Mouse (Mus musculus): ENCODE measurements around the gene Pdcd7. TPM values are rescaled to one million over a fixed set of nuclear protein-coding genes. Genes with fewer than 3 reads are reported as not detected.

Gene Pdcd7
- polyA plus RNA-seq, 1 experiment from 2014 or later, result 5.8 TPM

GRCm38 (mm10) chr9:65382031-65382750, 36.3 kb downstream of the Pdcd7 start:
- WGBS, result 59% methylated on average over 6 of the region's 6 CpGs
- H3K4me1 ChIP-seq (replicated peaks), result peaks cover 16% of the 10 kb centered on the region

GRCm38 (mm10) chr9:65382751-65383097, 36.8 kb downstream of the Pdcd7 start:
- Histone ChIP-seq H3K36me3 (no peaks in the 10 kb centered on the region), H3K9me3 (replicated peaks) (no peaks in the 10 kb centered on the region), H3K4me2 (no peak overlapping the region), H3K4me1 (replicated peaks) (peaks cover 16% of the 10 kb centered on the region), H3K27me3 (no peaks in the 10 kb centered on the region), H3K9ac (no peak overlapping the region), H3K4me3 (no peak overlapping the region), H3K27ac (no peak overlapping the region)
- 47% methylated on average over 3 of the region's 3 CpGs for WGBS
- no peak for ATAC-seq (replicated peaks; ENCODE audit: insufficient number of reproducible peaks, insufficient read depth, low FRiP score, low read depth)

More at GRCm38 (mm10) chr9:65382031-65382750, 36.3 kb downstream of the Pdcd7 start:
- Histone ChIP-seq H3K4me3 (no peak overlapping the region), H3K27ac (no peak overlapping the region), H3K36me3 (no peaks in the 10 kb centered on the region), H3K27me3 (no peaks in the 10 kb centered on the region), H3K9me3 (replicated peaks) (no peaks in the 10 kb centered on the region), H3K4me2 (no peak overlapping the region), H3K9ac (no peak overlapping the region)
- no peak for ATAC-seq (replicated peaks; ENCODE audit: insufficient number of reproducible peaks, insufficient read depth, low FRiP score, low read depth)

- no peaks in the 10 kb centered on the region for H3K9me3 ChIP-seq (replicated peaks)
- H3K4me3 ChIP-seq, result no peak overlapping the region
- H3K4me1 ChIP-seq (replicated peaks), result peaks cover 16% of the 10 kb centered on the region
- no peaks in the 10 kb centered on the region for H3K36me3 ChIP-seq
- H3K27ac ChIP-seq, result no peak overlapping the region
- no peak overlapping the region for H3K9ac ChIP-seq
- no peaks in the 10 kb centered on the region; the same call in 1 of the 2 replicates for H3K27me3 ChIP-seq
- 49% methylated on average over 3 of the region's 3 CpGs for WGBS
- no peak for ATAC-seq (replicated peaks; ENCODE audit: insufficient number of reproducible peaks, insufficient read depth, low FRiP score, low read depth)
- H3K4me2 ChIP-seq, result no peak overlapping the region
Observed at GRCm38 (mm10) chr9:65384276-65384675, 38.4 kb downstream of the Pdcd7 start.

GRCm38 (mm10) chr9:65386373-65387140, 40.7 kb downstream of the Pdcd7 start:
- ATAC-seq (replicated peaks; ENCODE audit: insufficient number of reproducible peaks, insufficient read depth, low FRiP score, low read depth), result 0 out of 2 replicates have a peak, but pooled peaks have one; percentile 49
- H3K9ac ChIP-seq, result no peak overlapping the region
- WGBS, result 39% methylated on average over 8 of the region's 8 CpGs
- H3K27ac ChIP-seq, result no peak overlapping the region
- no peak overlapping the region for H3K4me3 ChIP-seq
- no peaks in the 10 kb centered on the region for H3K36me3 ChIP-seq
- no peaks in the 10 kb centered on the region for H3K9me3 ChIP-seq (replicated peaks)
- H3K4me2 ChIP-seq, result no peak overlapping the region
- H3K4me1 ChIP-seq (replicated peaks), result peaks cover 15% of the 10 kb centered on the region
- H3K27me3 ChIP-seq, result peaks cover 20% of the 10 kb centered on the region

GRCm38 (mm10) chr9:65390752-65391612, 45.1 kb downstream of the Pdcd7 start:
- H3K4me3 ChIP-seq, result peak overlapping the region; percentile 51
- peaks cover 29% of the 10 kb centered on the region for H3K27me3 ChIP-seq
- no peak overlapping the region for H3K27ac ChIP-seq
- peak overlapping the region; percentile 55 for H3K9ac ChIP-seq
- WGBS, result 12% methylated on average over 96 of the region's 96 CpGs
- peaks cover 16% of the 10 kb centered on the region for H3K4me1 ChIP-seq (replicated peaks)
- no peaks in the 10 kb centered on the region for H3K9me3 ChIP-seq (replicated peaks)
- no peaks in the 10 kb centered on the region for H3K36me3 ChIP-seq
- peak; percentile 40 for ATAC-seq (replicated peaks; ENCODE audit: insufficient number of reproducible peaks, insufficient read depth, low FRiP score, low read depth)
- H3K4me2 ChIP-seq, result peak overlapping the region; percentile 74

- ATAC-seq (replicated peaks; ENCODE audit: insufficient number of reproducible peaks, insufficient read depth, low FRiP score, low read depth), result no peak; the same call in 1 of the 2 replicates
- Histone ChIP-seq H3K9me3 (replicated peaks) (no peaks in the 10 kb centered on the region), H3K4me3 (peak within 1 kb of the TSS; percentile 51), H3K27ac (no peak within 1 kb of the TSS), H3K36me3 (no peaks in the 10 kb centered on the region), H3K4me1 (replicated peaks) (peaks cover 16% of the 10 kb centered on the region), H3K27me3 (peaks cover 29% of the 10 kb centered on the region), H3K9ac (peak within 1 kb of the TSS; percentile 55), H3K4me2 (peak within 1 kb of the TSS; percentile 74)
- WGBS, result 16% methylated on average over 8 of the region's 8 CpGs
Observed at GRCm38 (mm10) chr9:65391613-65391964, 45.7 kb downstream of the Pdcd7 start, which contains the start of gene Kbtbd13. Kbtbd13 (minus strand) TSS chr9:65391652.

GRCm38 (mm10) chr9:65392638-65393364, 46.9 kb downstream of the Pdcd7 start:
- Histone ChIP-seq H3K4me3 (no peak overlapping the region), H3K9me3 (replicated peaks) (no peaks in the 10 kb centered on the region), H3K4me1 (replicated peaks) (peaks cover 16% of the 10 kb centered on the region), H3K36me3 (no peaks in the 10 kb centered on the region), H3K9ac (no peak overlapping the region), H3K4me2 (no peak overlapping the region), H3K27me3 (peaks cover 29% of the 10 kb centered on the region), H3K27ac (no peak overlapping the region)
- ATAC-seq (replicated peaks; ENCODE audit: insufficient number of reproducible peaks, insufficient read depth, low FRiP score, low read depth), result no peak
- 28% methylated on average over 6 of the region's 6 CpGs for WGBS

- H3K9me3 ChIP-seq (replicated peaks), result no peaks in the 10 kb centered on the region
- H3K27ac ChIP-seq, result no peak overlapping the region
- 15% methylated on average over 2 of the region's 2 CpGs for WGBS
- H3K36me3 ChIP-seq, result no peaks in the 10 kb centered on the region
- ATAC-seq (replicated peaks; ENCODE audit: insufficient number of reproducible peaks, insufficient read depth, low FRiP score, low read depth), result no peak
- peaks cover 29% of the 10 kb centered on the region for H3K27me3 ChIP-seq
- H3K9ac ChIP-seq, result no peak overlapping the region
- H3K4me1 ChIP-seq (replicated peaks), result peaks cover 24% of the 10 kb centered on the region
- no peak overlapping the region for H3K4me2 ChIP-seq
- no peak overlapping the region for H3K4me3 ChIP-seq
Observed at GRCm38 (mm10) chr9:65393606-65394005, 47.7 kb downstream of the Pdcd7 start.

GRCm38 (mm10) chr9:65394360-65394759, 48.5 kb downstream of the Pdcd7 start:
- Histone ChIP-seq H3K36me3 (no peaks in the 10 kb centered on the region), H3K4me1 (replicated peaks) (peaks cover 27% of the 10 kb centered on the region), H3K9me3 (replicated peaks) (no peaks in the 10 kb centered on the region), H3K27me3 (peaks cover 29% of the 10 kb centered on the region), H3K27ac (no peak overlapping the region), H3K4me3 (no peak overlapping the region), H3K9ac (no peak overlapping the region), H3K4me2 (no peak overlapping the region)
- no peak for ATAC-seq (replicated peaks; ENCODE audit: insufficient number of reproducible peaks, insufficient read depth, low FRiP score, low read depth)
- WGBS, result 57% methylated on average over 2 of the region's 2 CpGs

GRCm38 (mm10) chr9:65398279-65398678, 52.4 kb downstream of the Pdcd7 start, which contains the start of gene Rasl12:
Rasl12 (plus strand) TSS chr9:65398506.
- Histone ChIP-seq H3K36me3 (no peaks in the 10 kb centered on the region), H3K9me3 (replicated peaks) (no peaks in the 10 kb centered on the region), H3K4me1 (replicated peaks) (peaks cover 16% of the 10 kb centered on the region), H3K9ac (peak within 1 kb of the TSS; percentile 60), H3K4me2 (peak within 1 kb of the TSS; percentile 95), H3K27me3 (no peaks in the 10 kb centered on the region), H3K4me3 (peak within 1 kb of the TSS; percentile 62), H3K27ac (0 out of 2 replicates have a peak within 1 kb of the TSS, but pooled peaks have one; percentile 22)
- ATAC-seq (replicated peaks; ENCODE audit: insufficient number of reproducible peaks, insufficient read depth, low FRiP score, low read depth), result peak; percentile 62
- 1% methylated on average over 24 of the region's 24 CpGs for WGBS

Data from heart, embryonic 15.5 days (tissue).